Mouse (Mus musculus): ENCODE data around the gene Shisa8. TPM values are rescaled to one million over a fixed set of nuclear protein-coding genes. Genes with fewer than 3 reads are reported as not detected.

Shisa8 gene
- polyA plus RNA-seq, 1 experiment from 2014 or later: 0.46 TPM

DNA sequence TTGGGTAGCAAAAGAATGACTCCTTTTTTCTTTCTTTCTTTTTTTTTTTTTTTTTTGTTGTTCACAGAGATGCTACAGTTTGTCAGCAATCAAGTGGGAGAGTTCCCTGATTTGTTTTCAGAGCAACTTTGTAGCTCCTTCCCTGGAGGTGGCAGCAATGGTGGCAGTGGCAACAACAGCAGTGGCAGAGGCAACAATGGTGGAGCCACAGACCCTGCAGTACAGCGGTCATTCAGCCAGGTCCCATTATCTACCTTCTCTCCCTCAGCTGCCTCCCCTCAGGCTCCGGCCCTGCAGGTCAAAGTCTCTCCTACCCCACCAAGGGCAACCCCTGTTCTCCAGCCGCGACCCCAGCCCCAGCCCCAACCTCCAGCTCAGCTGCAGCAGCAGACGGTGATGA is 42.9 kb downstream of the Shisa8 start:
- no peak overlapping the region for H3K4me2 ChIP-seq (ENCODE audit: low read depth)
- WGBS: 65% methylated on average over 5 of the region's 5 CpGs
- peaks cover 19% of the 10 kb centered on the region for H3K4me1 ChIP-seq (ENCODE audit: control insufficient read depth, insufficient read depth, low read length)
- no peak overlapping the region for H3K4me3 ChIP-seq (ENCODE audit: low read depth, low read length)
- no peak for ATAC-seq (ENCODE audit: insufficient read depth, low FRiP score, low TSS enrichment)
- no peak overlapping the region for H3K27ac ChIP-seq (ENCODE audit: low read depth, low read length)
- no peaks in the 10 kb centered on the region for H3K27me3 ChIP-seq (ENCODE audit: control insufficient read depth, insufficient read depth, low read length)
- peaks cover 15% of the 10 kb centered on the region for H3K36me3 ChIP-seq (ENCODE audit: control insufficient read depth, insufficient read depth, low read length)
- no peak for DNase-seq (ENCODE audit: low spot score)
- no peaks in the 10 kb centered on the region for H3K9me3 ChIP-seq (ENCODE audit: control insufficient read depth, low read length)
- H3K9ac ChIP-seq (ENCODE audit: low read length): no peak overlapping the region

DNA sequence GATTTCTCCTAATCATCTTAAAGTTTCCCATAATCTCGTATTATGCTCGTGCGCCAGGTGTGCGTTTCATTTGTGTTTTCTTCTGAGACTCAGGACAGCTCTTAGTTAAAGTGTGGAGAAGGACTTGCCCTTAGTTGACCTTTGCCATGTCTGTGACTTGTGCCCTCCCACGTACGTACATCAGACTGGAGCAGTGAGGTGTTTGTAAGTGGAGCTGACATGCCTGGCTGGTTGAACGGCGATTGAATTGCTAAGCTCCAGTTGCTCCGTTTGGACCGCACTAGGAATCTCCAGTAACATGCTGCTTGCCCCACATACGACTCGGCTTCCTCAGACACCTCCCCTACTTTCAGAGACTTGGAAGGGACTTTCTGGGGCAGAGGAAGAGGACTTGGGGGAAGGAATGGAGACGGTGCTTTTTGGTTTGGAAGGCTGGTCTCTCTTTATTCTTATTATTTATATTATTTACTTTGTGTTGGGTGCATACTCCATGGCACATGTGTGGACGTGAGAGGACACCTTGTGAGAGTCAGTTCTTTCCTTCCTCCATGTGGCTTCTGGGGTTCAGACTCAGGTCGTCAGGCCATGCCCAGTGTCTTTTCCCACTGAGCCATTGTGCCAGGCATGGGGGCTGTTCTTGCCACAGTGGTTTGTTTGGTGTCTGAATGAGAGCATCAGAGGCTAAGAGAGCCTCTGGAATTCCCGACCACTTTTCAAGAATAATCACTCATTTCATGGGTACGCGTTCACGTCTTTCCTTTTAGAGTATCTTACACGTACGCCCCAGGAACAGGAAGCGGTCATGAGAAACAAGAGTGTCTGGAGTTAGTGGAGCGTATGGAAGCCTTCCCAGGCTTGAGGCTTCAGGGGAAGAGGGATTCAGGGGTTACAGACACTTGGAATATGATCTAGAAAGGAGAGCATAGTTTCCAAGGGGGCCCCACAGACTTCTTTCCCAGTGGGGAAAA is 45.1 kb downstream of the Shisa8 start:
- Histone ChIP-seq H3K9me3 (ENCODE audit: control insufficient read depth, low read length) (no peaks in the 10 kb centered on the region), H3K9ac (ENCODE audit: low read length) (no peak overlapping the region), H3K36me3 (ENCODE audit: control insufficient read depth, insufficient read depth, low read length) (peaks cover 7% of the 10 kb centered on the region), H3K27ac (ENCODE audit: low read depth, low read length) (no peak overlapping the region), H3K4me1 (ENCODE audit: control insufficient read depth, insufficient read depth, low read length) (peaks cover 19% of the 10 kb centered on the region), H3K4me2 (ENCODE audit: low read depth) (no peak overlapping the region), H3K4me3 (ENCODE audit: low read depth, low read length) (no peak overlapping the region), H3K27me3 (ENCODE audit: control insufficient read depth, insufficient read depth, low read length) (no peaks in the 10 kb centered on the region)
- DNase-seq (ENCODE audit: low spot score) (no peak), ATAC-seq (ENCODE audit: insufficient read depth, low FRiP score, low TSS enrichment) (no peak)
- WGBS: 69% methylated on average over 23 of the region's 23 CpGs

GRCm38 (mm10) chr15:82166240-82167100 is 46.1 kb downstream of the Shisa8 start:
- Histone ChIP-seq H3K4me2 (ENCODE audit: low read depth) (no peak overlapping the region), H3K27ac (ENCODE audit: low read depth, low read length) (peak overlapping the region; percentile 42; the same call in 1 of the 2 replicates), H3K27me3 (ENCODE audit: control insufficient read depth, insufficient read depth, low read length) (no peaks in the 10 kb centered on the region), H3K36me3 (ENCODE audit: control insufficient read depth, insufficient read depth, low read length) (peaks cover 7% of the 10 kb centered on the region), H3K4me3 (ENCODE audit: low read depth, low read length) (no peak overlapping the region), H3K4me1 (ENCODE audit: control insufficient read depth, insufficient read depth, low read length) (peaks cover 21% of the 10 kb centered on the region), H3K9ac (ENCODE audit: low read length) (no peak overlapping the region), H3K9me3 (ENCODE audit: control insufficient read depth, low read length) (no peaks in the 10 kb centered on the region)
- DNase-seq (ENCODE audit: low spot score): no peak
- no peak for ATAC-seq (ENCODE audit: insufficient read depth, low FRiP score, low TSS enrichment)
- WGBS: 59% methylated on average over 22 of the region's 22 CpGs

DNA sequence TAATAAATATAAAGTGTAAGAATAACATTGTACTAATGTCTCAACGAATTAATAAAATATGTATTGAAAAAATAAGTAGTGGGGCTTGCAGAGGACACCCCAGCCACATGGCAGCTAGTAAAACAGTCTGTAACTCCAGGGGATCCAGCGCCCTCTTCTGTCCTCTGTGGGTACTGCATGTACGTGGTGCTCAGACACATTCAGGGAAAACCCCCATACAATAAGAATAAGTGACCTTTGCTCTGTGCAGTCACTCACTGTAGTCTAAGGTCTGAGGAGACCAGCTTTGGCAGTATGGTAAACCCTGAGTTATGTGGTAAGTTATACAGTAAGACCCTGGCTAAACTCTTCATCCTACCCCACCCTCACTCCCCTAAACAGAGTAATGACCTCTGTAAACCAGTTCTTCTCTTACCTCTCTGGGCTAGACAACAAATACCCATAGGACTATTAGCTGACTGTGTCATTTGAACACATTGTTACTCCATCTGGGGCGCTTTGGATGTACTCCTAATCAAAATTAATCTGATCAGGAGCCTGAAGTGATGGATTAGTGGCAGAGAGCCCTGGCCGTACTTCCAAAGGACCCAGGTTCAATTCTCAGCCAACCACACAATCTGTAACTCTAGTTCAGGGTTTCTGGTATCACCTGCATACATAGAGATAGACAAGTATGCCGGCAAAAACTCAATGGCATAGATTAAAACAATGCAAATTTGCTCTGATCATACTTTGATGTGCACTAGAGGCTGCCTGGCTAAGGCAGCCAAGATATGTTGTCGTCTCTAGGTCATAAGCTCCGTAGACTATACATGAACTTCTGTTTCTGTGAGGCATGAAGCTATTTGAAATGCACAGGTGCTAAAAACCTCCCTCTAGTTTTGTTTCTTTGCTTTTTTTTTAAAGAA is 47.0 kb downstream of the Shisa8 start:
- DNase-seq (ENCODE audit: low spot score): peak; percentile 79
- H3K9ac ChIP-seq (ENCODE audit: low read length): no peak overlapping the region
- H3K36me3 ChIP-seq (ENCODE audit: control insufficient read depth, insufficient read depth, low read length): 0 out of 2 replicates have a peak, but pooled peaks cover 3% of the 10 kb centered on the region
- no peaks in the 10 kb centered on the region for H3K9me3 ChIP-seq (ENCODE audit: control insufficient read depth, low read length)
- peaks cover 28% of the 10 kb centered on the region for H3K4me1 ChIP-seq (ENCODE audit: control insufficient read depth, insufficient read depth, low read length)
- no peak overlapping the region for H3K27ac ChIP-seq (ENCODE audit: low read depth, low read length)
- no peak overlapping the region for H3K4me2 ChIP-seq (ENCODE audit: low read depth)
- H3K27me3 ChIP-seq (ENCODE audit: control insufficient read depth, insufficient read depth, low read length): no peaks in the 10 kb centered on the region
- WGBS: 61% methylated on average over 8 of the region's 8 CpGs
- no peak overlapping the region for H3K4me3 ChIP-seq (ENCODE audit: low read depth, low read length)
- ATAC-seq (ENCODE audit: insufficient read depth, low FRiP score, low TSS enrichment): no peak

- DNase-seq (ENCODE audit: low spot score) (no peak), ATAC-seq (ENCODE audit: insufficient read depth, low FRiP score, low TSS enrichment) (no peak)
- no peak overlapping the region for H3K4me2 ChIP-seq (ENCODE audit: low read depth)
- no peaks in the 10 kb centered on the region for H3K27me3 ChIP-seq (ENCODE audit: control insufficient read depth, insufficient read depth, low read length)
- H3K27ac ChIP-seq (ENCODE audit: low read depth, low read length): 0 out of 2 replicates have a peak overlapping the region, but pooled peaks have one; percentile 44
- H3K4me3 ChIP-seq (ENCODE audit: low read depth, low read length): no peak overlapping the region
- H3K9ac ChIP-seq (ENCODE audit: low read length): no peak overlapping the region
- H3K9me3 ChIP-seq (ENCODE audit: control insufficient read depth, low read length): no peaks in the 10 kb centered on the region
- H3K36me3 ChIP-seq (ENCODE audit: control insufficient read depth, insufficient read depth, low read length): no peaks in the 10 kb centered on the region
- H3K4me1 ChIP-seq (ENCODE audit: control insufficient read depth, insufficient read depth, low read length): peaks cover 35% of the 10 kb centered on the region
- 77% methylated on average over 7 of the region's 7 CpGs for WGBS
Measured at GRCm38 (mm10) chr15:82164496-82164895, 48.1 kb downstream of the Shisa8 start.

DNA sequence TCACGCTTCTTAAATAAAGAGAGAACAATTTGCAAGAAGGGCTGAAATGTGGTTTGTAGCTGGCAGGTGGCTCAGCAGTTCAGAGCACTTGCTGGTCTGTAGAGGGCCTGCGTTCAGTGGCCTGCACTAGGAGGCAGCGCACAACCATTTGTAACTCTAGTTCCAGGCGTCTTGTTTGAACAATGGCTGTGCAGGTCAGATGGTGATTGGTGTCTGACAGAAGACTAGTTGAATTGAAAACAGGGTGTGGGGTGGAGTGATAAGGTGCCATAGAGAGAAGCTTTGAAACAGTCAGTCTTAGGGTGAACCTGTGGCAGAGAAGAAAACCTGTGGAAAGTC is 48.6 kb downstream of the Shisa8 start:
- no peak overlapping the region for H3K9ac ChIP-seq (ENCODE audit: low read length)
- no peaks in the 10 kb centered on the region for H3K9me3 ChIP-seq (ENCODE audit: control insufficient read depth, low read length)
- H3K27ac ChIP-seq (ENCODE audit: low read depth, low read length): 0 out of 2 replicates have a peak overlapping the region, but pooled peaks have one; percentile 44
- WGBS: 55% methylated on average over 4 of the region's 4 CpGs
- H3K27me3 ChIP-seq (ENCODE audit: control insufficient read depth, insufficient read depth, low read length): no peaks in the 10 kb centered on the region
- H3K36me3 ChIP-seq (ENCODE audit: control insufficient read depth, insufficient read depth, low read length): no peaks in the 10 kb centered on the region
- ATAC-seq (ENCODE audit: insufficient read depth, low FRiP score, low TSS enrichment): no peak
- H3K4me2 ChIP-seq (ENCODE audit: low read depth): no peak overlapping the region
- peaks cover 38% of the 10 kb centered on the region for H3K4me1 ChIP-seq (ENCODE audit: control insufficient read depth, insufficient read depth, low read length)
- no peak for DNase-seq (ENCODE audit: low spot score)
- H3K4me3 ChIP-seq (ENCODE audit: low read depth, low read length): no peak overlapping the region

DNA sequence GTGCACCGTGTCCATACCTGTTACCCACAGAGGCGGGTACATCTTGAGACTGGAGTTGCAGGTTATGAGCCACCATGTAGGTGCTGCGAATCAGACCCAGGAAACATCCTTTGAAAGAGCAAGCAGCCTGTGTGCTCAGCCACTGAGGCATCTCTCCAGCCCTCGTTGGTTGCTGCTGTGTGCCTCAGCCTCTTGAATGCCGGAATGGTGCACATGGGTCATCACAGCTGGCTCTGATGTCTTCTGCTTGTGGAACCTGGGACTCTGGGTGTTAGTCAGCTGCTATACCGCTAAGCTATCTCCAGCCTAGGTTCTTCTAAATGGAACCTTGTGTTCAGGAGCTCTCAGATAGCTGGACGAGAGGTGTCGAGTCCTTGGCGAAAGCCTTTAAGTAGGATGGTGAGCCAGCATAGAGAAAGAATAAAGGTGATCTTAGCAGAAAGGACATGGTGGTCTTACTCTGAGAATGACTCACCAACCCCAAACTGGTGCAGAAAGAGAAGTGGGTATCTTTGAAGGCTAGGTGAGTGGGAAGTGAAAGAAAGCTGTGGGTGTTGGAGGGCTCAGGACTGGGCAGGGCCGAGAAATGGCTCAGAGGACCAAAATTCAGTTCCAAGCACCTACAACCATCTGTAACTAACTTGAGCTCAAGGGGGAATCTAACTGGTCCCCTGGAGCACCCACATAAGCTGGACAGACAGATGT is 49.1 kb downstream of the Shisa8 start:
- 87% methylated on average over 10 of the region's 10 CpGs for WGBS
- H3K4me1 ChIP-seq (ENCODE audit: control insufficient read depth, insufficient read depth, low read length): peaks cover 38% of the 10 kb centered on the region
- no peak overlapping the region for H3K9ac ChIP-seq (ENCODE audit: low read length)
- H3K36me3 ChIP-seq (ENCODE audit: control insufficient read depth, insufficient read depth, low read length): no peaks in the 10 kb centered on the region
- 0 out of 2 replicates have a peak overlapping the region, but pooled peaks have one; percentile 27 for H3K27ac ChIP-seq (ENCODE audit: low read depth, low read length)
- H3K4me2 ChIP-seq (ENCODE audit: low read depth): no peak overlapping the region
- H3K4me3 ChIP-seq (ENCODE audit: low read depth, low read length): no peak overlapping the region
- DNase-seq (ENCODE audit: low spot score) (no peak), ATAC-seq (ENCODE audit: insufficient read depth, low FRiP score, low TSS enrichment) (no peak)
- H3K9me3 ChIP-seq (ENCODE audit: control insufficient read depth, low read length): no peaks in the 10 kb centered on the region
- H3K27me3 ChIP-seq (ENCODE audit: control insufficient read depth, insufficient read depth, low read length): no peaks in the 10 kb centered on the region

Measured in neural tube, embryonic 11.5 days (tissue).